Mouse (Mus musculus): Measurements from ENCODE around the gene Prr5.

The Prr5 gene

DNA sequence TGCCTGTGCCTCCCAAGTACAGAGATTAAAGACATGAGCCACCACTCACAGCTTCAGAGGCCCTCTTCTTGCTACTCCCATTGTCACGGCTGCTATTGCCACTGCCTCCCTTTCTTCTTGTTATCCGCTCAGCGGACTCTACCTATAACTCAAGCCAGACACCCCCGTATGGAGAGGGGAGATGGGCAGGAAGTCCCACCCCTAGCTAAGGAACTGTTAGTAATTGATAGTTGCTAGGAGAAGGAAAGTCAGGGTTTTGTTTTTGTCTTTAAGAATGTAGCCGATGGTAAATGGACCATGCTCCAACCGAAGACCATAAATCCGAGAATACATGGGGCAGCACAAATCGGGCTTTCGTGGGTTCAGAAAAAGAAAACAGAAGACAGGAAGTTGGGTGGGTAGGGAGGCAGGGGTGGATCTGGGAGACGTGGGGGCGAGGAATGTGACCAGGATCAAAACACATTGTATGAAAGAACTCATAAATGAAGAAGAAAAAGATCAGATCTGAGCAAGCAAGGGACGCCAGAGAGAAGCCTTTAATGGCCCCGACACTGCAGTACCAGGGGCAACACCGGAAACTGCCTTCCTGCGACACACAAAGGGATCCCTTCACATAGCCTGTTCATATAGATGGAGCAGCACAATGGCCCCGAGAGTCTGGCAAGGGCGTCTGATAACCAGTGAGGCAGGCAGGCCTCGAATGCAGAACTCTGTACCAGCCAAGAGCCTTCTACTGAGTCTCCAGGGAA, 62.4 kb downstream of the Prr5 start:
- Histone ChIP-seq H3K36me3 (ENCODE audit: control insufficient read depth, insufficient read depth, low read length, poor library complexity, severe bottlenecking) (no peaks in the 10 kb centered on the region), H3K27me3 (ENCODE audit: control insufficient read depth, insufficient read depth, low read length, poor library complexity, severe bottlenecking) (no peaks in the 10 kb centered on the region)
- no peak for DNase-seq (ENCODE audit: low read depth, low spot score)

DNA sequence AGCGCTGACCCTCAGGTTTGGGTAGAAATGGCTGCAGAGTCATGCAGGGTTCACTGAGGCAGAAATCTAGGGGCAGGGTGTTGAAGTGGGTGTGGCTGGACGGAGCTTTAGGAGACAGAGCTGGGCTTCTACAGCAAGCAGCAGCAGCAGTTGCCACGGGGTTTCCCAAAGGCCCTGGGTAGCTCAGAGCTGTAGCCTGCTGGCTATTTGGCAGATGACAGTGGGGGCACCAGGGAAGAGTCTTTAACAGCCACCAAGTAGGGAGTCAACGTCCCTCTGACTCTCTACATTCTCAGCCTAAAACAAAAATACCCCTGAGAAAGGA, 63.0 kb downstream of the Prr5 start:
- DNase-seq (ENCODE audit: low read depth, low spot score) = no peak
- Histone ChIP-seq H3K36me3 (ENCODE audit: control insufficient read depth, insufficient read depth, low read length, poor library complexity, severe bottlenecking) (no peaks in the 10 kb centered on the region), H3K27me3 (ENCODE audit: control insufficient read depth, insufficient read depth, low read length, poor library complexity, severe bottlenecking) (no peaks in the 10 kb centered on the region)

DNA sequence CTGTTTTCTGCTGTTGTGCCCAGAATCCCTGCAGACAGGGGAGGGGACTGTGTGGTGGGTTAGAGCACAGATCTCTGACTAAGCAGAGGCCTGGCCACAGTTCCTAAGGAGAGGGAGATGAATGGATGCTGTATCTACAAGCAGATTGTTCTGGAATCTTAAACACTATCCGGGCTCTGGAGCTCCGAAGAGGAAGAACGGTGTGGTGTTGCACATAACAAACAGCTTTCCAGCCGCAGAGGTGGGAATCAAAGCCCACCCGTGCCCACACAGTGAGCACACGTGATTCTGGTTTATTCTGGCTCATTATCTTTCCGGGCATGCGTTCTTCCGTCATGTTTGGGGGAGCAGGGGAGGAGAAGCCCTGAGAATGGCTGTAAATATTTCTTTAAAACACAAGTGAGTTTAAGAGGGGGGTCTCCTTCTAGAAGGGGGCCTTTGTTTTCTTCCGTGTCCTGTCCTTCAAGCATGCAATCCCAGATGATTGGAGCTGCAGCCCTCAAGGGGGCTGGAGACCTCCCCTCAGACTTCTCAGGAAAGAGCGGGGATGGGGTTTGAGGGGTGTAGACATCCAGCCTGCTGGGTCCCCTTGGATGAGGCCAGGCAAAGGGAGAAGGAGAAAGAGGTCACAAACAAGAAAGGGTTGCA, 67.0 kb downstream of the Prr5 start:
- DNase-seq (ENCODE audit: low read depth, low spot score) = no peak
- Histone ChIP-seq H3K36me3 (ENCODE audit: control insufficient read depth, insufficient read depth, low read length, poor library complexity, severe bottlenecking) (no peaks in the 10 kb centered on the region), H3K27me3 (ENCODE audit: control insufficient read depth, insufficient read depth, low read length, poor library complexity, severe bottlenecking) (no peaks in the 10 kb centered on the region)

DNA sequence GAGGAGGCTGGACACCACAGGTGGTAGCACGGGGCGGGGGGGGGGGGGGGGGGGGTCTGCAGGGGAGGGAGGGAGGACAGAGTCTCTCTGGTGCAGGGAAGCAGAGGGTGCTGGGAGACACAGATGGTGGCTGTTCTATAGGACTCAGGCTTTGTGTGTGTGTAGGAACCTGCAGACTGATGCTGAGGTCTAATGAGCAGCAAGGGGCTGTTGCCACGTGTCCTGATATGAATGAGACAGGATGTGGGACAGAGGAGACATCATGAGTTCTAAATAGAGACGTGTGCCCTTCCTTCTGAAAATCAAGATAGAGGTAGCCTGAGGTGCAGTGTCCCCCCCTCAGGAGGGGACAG, 67.5 kb downstream of the Prr5 start:
- Histone ChIP-seq H3K36me3 (ENCODE audit: control insufficient read depth, insufficient read depth, low read length, poor library complexity, severe bottlenecking) (no peaks in the 10 kb centered on the region), H3K27me3 (ENCODE audit: control insufficient read depth, insufficient read depth, low read length, poor library complexity, severe bottlenecking) (no peaks in the 10 kb centered on the region)
- no peak for DNase-seq (ENCODE audit: low read depth, low spot score)

DNA sequence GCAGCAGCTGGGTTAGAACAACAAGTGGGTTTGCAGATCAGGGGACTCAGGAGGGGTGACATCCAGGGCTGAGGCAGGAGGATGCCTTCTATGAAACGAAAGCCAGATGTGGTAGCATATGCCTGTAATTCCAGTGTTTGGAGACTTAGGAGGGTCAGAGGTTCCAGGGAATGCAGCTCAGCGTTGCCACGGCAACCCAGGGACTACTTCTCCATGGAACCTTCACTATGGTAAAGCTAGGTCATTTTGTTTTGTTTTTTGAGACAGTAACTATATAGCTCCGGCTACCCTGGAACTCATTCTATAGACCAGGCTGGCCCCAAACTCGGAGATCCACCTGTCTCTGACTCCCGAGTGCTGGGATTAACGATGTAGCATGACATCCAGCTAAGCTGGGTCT, 68.8 kb downstream of the Prr5 start:
- H3K36me3 ChIP-seq (ENCODE audit: control insufficient read depth, insufficient read depth, low read length, poor library complexity, severe bottlenecking) = no peaks in the 10 kb centered on the region
- no peak for DNase-seq (ENCODE audit: low read depth, low spot score)
- H3K27me3 ChIP-seq (ENCODE audit: control insufficient read depth, insufficient read depth, low read length, poor library complexity, severe bottlenecking) = no peaks in the 10 kb centered on the region

DNA sequence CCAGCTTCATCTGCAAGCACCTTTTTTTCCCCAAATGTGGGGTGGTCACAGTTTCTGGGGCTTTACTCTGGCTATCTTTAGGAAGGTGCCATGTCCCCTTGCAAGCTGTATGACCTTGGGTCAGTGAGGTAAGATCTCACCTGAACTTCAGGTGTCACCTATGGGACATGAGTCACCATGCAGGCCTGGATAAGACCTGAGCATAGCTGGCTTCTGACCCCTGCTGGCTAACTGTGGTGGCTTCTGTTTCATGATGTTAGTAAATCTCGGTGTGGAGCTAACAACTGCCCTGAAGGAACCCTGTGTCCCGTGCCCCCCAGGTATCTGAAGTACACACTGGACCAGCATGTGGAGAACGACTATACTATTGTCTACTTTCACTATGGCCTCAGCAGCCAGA, 72.2 kb downstream of the Prr5 start:
- H3K27me3 ChIP-seq (ENCODE audit: control insufficient read depth, insufficient read depth, low read length, poor library complexity, severe bottlenecking) = no peaks in the 10 kb centered on the region; the same call in 1 of the 2 replicates

DNA sequence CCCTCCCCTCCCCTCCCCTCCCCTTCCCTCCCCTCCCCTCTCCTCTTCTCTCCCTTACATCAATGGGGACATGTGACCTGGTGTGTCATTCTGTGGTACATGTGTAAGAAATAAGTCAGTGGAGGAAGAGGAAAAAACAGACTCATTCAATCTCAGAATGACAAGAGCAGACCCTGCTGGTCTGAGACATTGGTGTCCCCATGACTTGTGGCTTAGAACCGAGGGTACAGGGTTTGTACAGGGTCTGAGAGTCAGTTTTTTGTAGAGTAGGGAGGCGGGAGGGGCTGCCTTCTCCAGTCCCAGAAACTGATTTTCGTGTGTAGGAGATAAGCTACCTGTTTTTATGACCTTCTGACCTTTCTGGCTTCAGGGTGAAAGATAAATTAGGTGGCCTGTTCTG, 73.9 kb downstream of the Prr5 start:
- Histone ChIP-seq H3K36me3 (ENCODE audit: control insufficient read depth, insufficient read depth, low read length, poor library complexity, severe bottlenecking) (no peaks in the 10 kb centered on the region), H3K27me3 (ENCODE audit: control insufficient read depth, insufficient read depth, low read length, poor library complexity, severe bottlenecking) (no peaks in the 10 kb centered on the region; the same call in 1 of the 2 replicates)
- no peak for DNase-seq (ENCODE audit: low read depth, low spot score)

More for the DNA sequence above, 72.2 kb downstream of the Prr5 start:
- DNase-seq (ENCODE audit: low read depth, low spot score) = peak; percentile 56
- H3K36me3 ChIP-seq (ENCODE audit: control insufficient read depth, insufficient read depth, low read length, poor library complexity, severe bottlenecking) = no peaks in the 10 kb centered on the region

DNA sequence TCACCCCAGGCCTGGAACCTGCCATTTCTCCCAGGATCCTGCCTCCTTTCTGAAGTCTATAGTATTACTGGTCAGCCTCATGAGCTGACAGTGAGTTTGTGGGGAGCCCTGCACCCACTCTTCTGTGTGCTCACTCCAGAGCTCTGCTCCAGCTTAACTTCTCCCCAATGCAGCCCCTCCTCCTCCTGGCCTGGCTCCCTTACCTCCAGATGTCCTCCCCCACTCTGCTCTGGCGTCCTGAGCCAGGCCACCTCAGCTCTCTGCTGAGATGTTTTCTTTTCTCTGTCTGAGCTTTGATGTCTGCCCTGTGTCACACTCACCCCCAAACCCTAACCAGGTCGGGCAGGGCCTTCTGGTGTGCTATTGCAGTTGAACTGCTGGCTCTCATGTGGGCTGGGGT, 74.9 kb downstream of the Prr5 start:
- no peaks in the 10 kb centered on the region; the same call in 1 of the 2 replicates for H3K27me3 ChIP-seq (ENCODE audit: control insufficient read depth, insufficient read depth, low read length, poor library complexity, severe bottlenecking)
- no peaks in the 10 kb centered on the region for H3K36me3 ChIP-seq (ENCODE audit: control insufficient read depth, insufficient read depth, low read length, poor library complexity, severe bottlenecking)
- no peak for DNase-seq (ENCODE audit: low read depth, low spot score)

DNA sequence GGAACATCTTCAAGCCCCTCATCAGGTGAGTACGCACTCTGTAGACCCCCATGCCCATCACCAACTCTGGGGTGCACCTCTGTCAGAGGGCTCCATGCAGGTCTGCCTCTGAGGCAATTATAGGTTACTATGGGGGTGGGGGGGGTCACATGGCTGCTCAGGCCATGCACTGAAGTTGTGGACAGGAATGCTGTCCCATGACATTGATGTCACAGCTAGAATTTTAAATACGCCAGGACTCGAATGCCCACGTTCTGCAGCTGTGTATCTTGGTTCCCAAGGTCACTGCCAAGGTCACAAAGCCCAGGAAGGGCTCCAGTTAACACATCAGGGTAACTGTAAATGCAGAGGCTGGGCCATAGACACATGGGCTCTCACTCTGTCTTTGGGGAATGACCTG, 76.4 kb downstream of the Prr5 start:
- H3K27me3 ChIP-seq (ENCODE audit: control insufficient read depth, insufficient read depth, low read length, poor library complexity, severe bottlenecking) = no peaks in the 10 kb centered on the region; the same call in 1 of the 2 replicates
- no peaks in the 10 kb centered on the region for H3K36me3 ChIP-seq (ENCODE audit: control insufficient read depth, insufficient read depth, low read length, poor library complexity, severe bottlenecking)
- DNase-seq (ENCODE audit: low read depth, low spot score) = no peak

Data from splenic B cell, adult 2 months (primary cell).